Mouse (Mus musculus) kidney, adult 11 months (tissue): ENCODE measurements at regions not wholly inside any gene's neighbourhood (a gene's known extent, or its start where the extent isn't known, plus 50 kb on each side); places are given as distances from the start of the nearest gene placed in this dataset.
"Not testable (repeated sequence)": the region's sequence is repeated elsewhere in the genome, so short reads cannot be mapped to it uniquely, and the experiment has no call there.

ENCODE experiments used
- DNase-seq: peaks from one replicate; pipeline ENCODE4 v3.0.0; 2022

- DNase-seq, result no peak
These were observed 106.2 kb downstream of the Sec31a start for GRCm38 (mm10) chr5:100309807-100310165.

GRCm38 (mm10) chr5:100309071-100309806 lies 106.8 kb downstream of the Sec31a start:
- DNase-seq, result no peak

GRCm38 (mm10) chr5:100304403-100304802 lies 111.6 kb downstream of the Sec31a start:
- no peak for DNase-seq

GRCm38 (mm10) chr5:100302068-100302775 lies 113.8 kb downstream of the Sec31a start:
- DNase-seq, result no peak

GRCm38 (mm10) chr5:100299141-100299540 lies 116.9 kb downstream of the Sec31a start:
- no peak for DNase-seq

- DNase-seq, result no peak
These were observed 121.8 kb downstream of the Sec31a start for GRCm38 (mm10) chr5:100294189-100294588.

GRCm38 (mm10) chr5:100280215-100280614 lies 120.6 kb upstream of the Tmem150c start:
- no peak for DNase-seq

- DNase-seq, result no peak
These were observed 119.9 kb upstream of the Tmem150c start for GRCm38 (mm10) chr5:100279474-100279873.

- no peak for DNase-seq
These were observed 115.1 kb upstream of the Tmem150c start for GRCm38 (mm10) chr5:100274674-100275073.

- DNase-seq, result not testable (repeated sequence)
These were observed 112.4 kb upstream of the Tmem150c start for GRCm38 (mm10) chr5:100271975-100272374.

- no peak for DNase-seq
These were observed 111.5 kb upstream of the Tmem150c start for GRCm38 (mm10) chr5:100270841-100271686.

- DNase-seq, result no peak
These were observed 108.7 kb upstream of the Tmem150c start for GRCm38 (mm10) chr5:100268111-100268878.

- no peak for DNase-seq
These were observed 107.3 kb upstream of the Tmem150c start for GRCm38 (mm10) chr5:100266671-100267510.

GRCm38 (mm10) chr5:100259803-100260693 lies 100.4 kb upstream of the Tmem150c start:
- no peak for DNase-seq

- no peak for DNase-seq
These were observed 99.5 kb upstream of the Tmem150c start for GRCm38 (mm10) chr5:100258952-100259710.

- no peak for DNase-seq
These were observed 95.7 kb upstream of the Tmem150c start for GRCm38 (mm10) chr5:100255276-100255675.

GRCm38 (mm10) chr5:100252036-100252435 lies 92.4 kb upstream of the Tmem150c start:
- no peak for DNase-seq

GRCm38 (mm10) chr5:100249757-100250156 lies 90.1 kb upstream of the Tmem150c start:
- no peak for DNase-seq

GRCm38 (mm10) chr5:100248611-100249010 lies 89.0 kb upstream of the Tmem150c start:
- no peak for DNase-seq

- DNase-seq, result no peak
These were observed 87.1 kb upstream of the Tmem150c start for GRCm38 (mm10) chr5:100246709-100247108.
